Mouse (Mus musculus) frontal cortex, adult (tissue): ENCODE measurements around the gene Tbck.

Experiments used
- ATAC-seq: cut with Nextera tagmentation; 2 replicates; pipeline ENCODE4 v1.9.2; 2017; ENCODE audit warnings: mild to moderate bottlenecking, moderate library complexity, mixed read lengths; ENCODE audit not compliant: low TSS enrichment

Gene Tbck

DNA sequence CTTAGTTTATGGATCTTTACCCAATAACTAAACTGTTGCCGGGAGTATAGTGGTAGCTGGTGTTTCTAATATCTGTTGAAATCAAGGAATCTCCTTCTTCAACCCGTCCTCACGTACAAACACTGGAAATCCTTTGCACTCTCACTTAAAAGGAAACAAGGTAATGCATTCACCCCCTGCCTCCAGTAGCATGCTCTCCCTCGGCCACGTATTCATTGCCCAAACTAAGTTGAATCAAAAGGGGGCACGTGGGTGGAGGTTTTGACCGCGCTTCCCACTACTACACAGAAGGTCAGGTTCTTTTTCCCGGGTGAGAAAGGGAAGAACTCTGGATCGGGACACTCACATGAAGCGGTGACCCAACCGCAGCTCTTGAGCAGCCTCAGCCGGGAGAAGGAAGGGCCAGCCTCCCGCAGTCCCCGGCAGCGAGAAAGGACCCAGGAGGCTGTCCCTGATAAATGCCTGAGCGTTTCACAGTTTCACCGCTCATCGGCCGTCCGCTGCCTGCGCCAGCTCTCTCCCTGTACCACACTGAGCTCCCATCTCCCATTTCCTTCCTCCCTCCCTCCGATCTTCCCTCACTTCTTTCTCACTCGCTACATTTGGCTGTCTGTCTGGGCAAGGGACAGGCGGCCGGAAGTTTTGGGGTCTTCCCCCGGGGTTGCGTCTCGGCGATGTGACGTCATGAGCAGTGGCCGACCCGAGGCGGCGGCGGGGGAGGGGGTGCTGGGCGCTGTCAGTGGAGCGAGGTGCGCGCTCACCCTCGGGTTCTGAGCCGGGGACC, at the start of gene Tbck:
Gene Tbck (plus strand): TSS at position 698 of the 784 bp plus-strand sequence.
- peak; percentile 97 for ATAC-seq

DNA sequence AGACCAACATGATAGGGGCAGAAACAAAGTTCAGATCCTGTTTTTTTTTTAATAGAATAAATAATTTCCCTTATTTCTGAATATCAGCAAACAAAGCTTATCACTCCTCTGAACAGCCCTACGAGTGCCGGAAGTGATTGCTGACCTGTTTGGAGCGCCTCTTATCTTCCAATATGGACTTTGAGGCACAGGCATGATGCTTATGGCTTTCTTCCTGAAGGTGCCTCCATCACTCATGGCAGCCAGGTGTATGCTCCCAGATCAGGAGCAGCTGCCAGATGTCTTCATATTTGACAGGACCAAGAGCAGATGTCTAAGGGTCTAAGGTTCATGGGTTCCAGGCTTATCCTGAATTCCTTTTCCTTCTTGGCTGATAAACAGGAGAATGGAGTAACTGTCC, 46.9 kb upstream of the Tbck start:
- no peak for ATAC-seq

DNA sequence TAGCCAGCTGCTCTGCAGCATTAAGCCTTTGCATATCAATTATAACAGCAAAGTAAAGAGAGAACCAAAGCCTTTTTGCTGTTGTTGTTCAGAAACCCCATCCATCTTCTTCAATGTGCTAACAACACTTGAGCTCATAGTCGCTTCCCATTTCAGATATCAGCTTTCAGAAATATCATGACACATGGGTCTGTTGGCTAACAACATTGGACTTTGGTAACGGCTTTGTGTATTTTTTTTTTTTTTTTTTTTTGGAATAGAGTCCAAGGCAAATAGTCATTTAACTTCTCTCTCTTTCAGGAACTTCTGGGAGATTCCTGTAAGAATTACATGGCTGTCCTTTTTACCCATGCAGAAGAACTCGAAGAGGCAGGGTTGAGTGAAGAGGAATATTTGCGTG, 39.9 kb upstream of the Tbck start:
- ATAC-seq = no peak

DNA sequence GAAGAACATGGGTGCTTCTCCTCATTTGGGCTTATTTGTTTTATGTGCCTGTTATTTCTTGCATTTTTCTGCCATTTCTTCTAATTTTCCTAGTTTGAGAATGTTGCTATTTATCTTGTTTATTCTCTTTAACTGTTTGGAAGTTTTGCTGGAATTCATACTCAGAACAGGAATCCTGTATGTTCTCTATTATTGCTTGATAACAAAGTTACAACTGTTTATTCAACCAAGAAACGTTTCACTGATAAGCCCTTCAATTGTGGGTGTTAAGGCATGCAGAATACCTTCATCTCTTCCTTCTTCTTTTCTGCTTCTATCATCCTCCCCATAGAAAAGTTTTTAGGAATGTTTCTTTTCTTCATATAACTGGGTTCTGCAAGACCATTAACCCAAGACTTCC, 37.1 kb upstream of the Tbck start:
- ATAC-seq = no peak

DNA sequence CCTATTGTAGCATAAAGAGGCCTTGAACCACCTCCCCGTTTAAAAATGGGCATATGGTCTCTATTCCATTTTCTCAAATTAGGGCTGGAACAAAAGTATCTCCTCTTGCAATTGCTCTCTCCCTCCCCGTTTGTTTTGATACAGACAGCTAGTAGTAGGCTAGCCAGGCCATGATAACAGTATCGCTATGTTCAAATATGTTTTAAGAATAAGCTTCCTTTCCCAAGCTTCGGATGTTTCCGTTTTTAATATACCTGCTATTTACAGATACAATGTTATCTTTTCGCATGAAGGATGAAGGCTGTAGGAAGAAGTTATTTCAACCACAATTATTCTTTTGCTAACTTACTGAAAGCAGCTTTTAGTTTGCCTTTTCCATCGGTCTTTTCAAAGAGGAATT, 34.6 kb upstream of the Tbck start:
- no peak for ATAC-seq

DNA sequence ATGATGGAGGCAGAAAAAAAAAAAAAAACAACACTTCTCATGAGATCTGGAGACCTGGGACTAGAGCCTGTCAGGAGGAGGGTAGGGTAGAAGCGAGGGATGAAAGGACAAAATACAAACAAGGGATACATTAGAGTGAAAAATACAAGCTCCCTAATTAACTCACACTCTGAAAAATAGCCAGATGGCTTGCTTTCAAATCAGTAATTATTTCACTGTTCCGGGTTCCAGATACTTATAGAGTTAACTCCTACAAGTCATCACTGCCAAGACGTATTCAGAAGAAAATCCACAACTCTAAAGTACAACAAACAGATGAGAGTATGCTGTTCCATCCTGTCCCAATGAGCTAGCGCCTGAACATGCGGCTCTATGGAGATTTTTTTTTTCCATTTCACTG, 33.8 kb upstream of the Tbck start:
- ATAC-seq = no peak

DNA sequence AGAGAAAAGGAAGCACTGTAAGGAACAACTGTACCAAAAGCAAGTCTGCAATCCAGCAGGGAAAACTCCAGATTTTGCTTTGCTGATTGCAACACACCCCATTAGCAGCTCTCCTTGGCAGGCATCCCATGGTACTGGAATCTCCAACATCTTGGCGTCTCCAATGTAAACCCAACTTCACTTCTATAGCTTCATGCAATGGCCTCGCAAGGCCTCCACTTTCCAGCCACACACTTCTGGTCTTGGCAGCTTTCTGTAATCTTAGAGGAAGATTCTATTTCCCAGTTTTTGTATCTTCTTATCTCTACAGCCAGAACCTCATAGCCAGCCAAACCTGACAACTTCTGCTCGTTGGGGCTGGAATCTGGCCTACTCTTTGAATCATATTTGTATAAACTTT, 32.2 kb upstream of the Tbck start:
- peak; percentile 65; the same call in 1 of the 2 replicates for ATAC-seq

DNA sequence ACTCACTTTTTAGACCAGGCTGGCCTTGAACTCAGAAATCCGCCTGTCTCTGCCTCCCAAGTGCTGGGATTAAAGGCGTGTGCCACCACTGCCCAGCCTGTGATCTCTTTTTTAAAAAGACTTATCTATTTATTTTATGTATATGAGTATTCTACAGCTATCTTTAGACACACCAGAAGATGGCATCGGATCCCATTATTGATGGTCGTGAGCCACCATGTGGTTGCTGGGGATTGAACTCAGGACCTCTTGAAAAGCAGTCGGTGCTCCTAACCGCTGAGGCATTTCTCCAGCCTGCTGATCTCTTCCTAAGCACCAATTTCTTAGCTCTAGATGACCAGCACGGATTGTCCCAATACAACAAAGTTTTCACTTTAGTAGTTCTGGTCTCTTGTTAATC, 30.0 kb upstream of the Tbck start:
- no peak for ATAC-seq

DNA sequence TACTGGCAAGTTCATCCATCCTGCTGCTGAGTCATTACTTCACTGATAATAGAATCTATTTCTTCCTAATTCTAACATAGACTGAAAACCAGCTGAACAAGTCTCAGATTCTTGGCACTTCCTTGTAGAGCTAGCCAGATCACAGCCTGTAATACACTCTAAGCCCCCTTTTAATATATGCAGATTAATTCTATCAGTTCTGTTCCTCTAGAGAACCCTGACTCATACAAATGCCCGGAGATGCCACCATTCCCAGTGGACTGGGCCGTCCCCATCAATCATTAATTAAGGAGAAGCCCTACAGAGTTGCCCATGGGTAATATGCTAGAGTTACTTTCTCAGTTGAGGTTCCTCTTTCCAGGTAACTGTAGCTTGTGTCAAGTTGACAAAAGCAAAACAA, 28.0 kb upstream of the Tbck start:
- ATAC-seq = no peak

DNA sequence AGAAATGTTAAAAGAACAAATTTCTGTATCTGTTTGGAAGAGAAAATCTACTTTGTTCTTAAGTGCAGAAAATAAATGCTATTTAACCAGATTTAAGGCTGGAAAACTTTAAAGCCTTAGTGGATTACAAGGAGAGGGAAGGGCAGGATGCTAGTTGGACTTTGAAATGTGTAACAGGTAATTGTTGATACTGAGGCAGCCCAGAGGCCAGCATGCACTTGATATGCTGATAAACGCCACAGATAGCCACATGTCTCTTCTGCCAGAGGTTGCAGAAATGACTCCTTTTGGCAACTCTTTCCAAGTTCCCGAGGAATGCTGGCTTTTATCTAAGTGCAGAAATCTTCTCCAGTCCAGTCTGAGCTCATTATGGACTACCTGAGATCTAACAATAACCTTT, 6.5 kb upstream of the Tbck start:
- ATAC-seq = no peak

DNA sequence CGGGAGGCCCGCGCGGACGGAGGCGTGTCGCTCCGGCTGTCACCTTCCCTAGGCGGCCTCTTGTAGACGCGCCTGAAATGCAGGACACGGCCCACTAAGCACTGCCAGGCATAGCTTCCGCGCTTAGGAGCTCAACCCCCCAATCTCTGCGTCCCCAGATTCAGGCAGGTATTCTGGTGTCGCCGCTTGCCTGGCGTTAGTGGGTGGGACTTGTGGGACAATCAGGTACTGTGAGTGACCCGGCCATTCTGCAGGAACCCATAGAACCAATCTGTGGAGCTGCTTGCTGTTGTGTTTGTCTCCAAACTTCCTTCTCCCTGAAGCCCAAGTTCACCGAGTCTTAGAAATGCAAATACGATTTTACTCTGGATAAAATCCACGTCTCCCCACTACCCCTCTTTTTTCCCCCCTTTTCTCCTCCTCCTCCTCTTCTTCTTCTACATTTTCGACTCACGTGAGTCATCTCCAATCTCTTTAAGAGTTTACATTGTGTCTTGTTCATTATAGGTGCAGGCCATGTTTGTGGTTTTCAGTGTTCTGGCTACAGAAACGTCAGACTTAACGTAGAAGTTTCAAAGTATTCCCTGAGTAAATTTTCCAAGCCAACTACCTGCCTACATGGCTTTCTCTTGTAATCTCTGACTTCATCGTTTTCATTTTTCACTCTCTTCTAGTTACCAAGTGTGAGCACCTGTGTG, 436 bp downstream of the Tbck start, which contains the start of gene Aimp1:
Gene Aimp1 (minus strand): TSS at position 140 of the 698 bp plus-strand sequence.
- no peak; the same call in 1 of the 2 replicates for ATAC-seq

DNA sequence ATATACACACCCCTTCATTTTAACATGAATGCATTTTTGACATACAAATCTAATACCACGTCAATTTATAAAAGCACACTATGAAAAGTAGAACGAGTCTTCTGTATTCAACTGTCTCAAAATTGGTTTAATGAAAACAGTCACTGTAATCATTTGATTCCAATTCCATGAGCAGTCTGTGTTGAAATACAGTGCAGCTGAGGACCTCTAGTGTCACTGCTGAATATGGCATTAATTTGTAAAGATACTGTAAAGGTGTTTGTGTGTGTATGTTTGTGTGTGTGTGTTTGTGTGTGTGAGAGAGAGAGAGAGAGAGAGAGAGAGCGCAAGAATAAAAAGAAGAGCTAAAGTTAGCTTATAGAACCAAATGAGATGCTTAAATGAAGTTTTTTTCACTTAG, 17.4 kb downstream of the Tbck start:
- ATAC-seq = peak; percentile 86

DNA sequence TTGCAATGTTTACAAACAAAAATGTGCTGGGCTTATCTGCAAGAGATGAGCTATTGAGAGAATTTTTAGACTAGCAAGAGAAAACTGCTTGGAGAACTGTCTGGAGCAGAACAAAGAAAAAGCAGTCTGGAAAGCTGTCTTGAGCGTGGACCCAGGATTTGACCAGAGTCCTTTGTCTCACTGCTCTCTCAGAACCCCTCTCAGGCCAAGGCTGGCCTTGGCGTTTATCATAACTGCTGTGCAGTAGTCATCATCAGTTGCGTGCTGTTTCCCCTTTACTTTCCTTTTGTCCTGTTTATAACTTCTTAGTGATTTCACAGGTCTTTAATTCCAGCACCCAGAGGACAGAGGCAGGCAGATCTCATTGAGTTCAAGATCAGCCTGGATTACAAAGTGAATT, 20.3 kb downstream of the Tbck start:
- no peak for ATAC-seq

DNA sequence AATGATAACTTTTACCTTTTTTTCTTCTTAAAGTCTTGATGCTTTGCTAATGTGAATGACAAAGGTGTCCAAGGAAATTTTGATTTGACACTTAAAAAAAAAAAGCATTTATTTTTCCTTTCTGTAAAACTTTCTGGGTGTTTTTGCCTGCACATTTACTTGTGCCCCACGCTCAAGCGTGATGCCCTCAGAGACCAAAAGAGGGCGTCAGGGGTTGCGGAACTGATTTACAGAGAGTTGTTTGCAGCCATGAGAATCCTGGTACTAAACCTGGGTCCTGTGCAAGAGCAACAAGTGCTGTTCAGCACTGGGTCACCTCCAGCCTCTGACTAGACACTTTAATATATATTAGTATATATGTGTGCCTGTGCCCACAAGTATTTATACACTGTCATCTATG, 23.0 kb downstream of the Tbck start:
- ATAC-seq = no peak

DNA sequence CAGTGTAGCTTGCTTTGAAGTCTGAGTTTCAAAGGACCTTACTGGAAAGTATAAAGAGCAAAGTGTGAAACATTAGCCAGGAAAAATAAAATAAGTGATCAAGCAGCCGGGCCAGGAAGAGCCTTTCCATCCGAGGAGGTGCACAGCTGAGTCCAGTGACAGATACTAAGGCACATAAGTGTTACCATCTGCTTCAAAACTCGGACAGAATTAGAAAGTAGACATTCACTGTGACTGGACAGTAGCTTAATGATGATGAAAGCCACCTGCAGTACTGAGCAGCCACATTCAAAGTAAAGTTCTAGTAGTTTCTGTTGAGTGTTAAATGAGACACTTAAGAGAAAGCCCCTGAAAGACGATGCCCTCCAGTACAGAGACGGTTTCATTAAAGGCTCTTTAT, 30.0 kb downstream of the Tbck start:
- ATAC-seq = no peak

DNA sequence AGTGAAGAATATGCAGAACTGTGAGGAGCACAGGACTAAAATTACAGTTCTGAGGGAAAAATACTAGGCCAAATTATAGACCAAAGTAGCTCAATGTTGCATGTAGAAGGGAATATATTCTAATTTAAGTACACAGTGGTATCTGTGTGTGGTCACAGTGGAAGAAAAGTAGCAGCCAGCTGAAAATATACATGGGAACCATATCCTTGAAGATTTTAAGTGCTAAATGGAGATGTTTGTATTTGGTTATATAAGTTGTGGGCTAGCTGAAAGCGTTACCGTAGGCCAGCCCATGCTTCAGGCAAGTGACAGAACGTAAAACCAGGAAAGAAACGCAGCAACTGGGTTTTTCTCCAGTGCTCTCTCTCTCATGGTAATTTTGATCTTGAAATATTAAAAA, 33.4 kb downstream of the Tbck start:
- ATAC-seq = peak; percentile 92

DNA sequence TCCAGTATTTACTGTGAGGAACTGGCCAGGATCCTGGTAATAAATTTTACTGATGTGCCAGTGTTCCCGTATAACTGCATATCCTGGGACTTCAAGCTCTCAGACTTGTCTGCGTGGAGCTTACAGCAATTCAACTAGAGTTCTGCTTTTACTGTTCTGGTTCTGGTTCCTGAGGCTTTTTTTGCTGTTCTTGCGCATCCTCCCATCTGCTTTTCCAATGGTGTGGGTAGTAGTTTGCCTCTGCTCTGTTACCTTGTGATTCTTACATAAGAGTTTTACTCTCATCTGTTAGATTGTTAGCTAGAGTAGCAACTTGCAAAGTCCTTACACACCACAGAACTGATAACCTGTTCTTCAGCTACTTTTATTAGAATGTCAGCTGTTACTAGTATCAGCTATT, 40.4 kb downstream of the Tbck start:
- peak; percentile 98 for ATAC-seq

DNA sequence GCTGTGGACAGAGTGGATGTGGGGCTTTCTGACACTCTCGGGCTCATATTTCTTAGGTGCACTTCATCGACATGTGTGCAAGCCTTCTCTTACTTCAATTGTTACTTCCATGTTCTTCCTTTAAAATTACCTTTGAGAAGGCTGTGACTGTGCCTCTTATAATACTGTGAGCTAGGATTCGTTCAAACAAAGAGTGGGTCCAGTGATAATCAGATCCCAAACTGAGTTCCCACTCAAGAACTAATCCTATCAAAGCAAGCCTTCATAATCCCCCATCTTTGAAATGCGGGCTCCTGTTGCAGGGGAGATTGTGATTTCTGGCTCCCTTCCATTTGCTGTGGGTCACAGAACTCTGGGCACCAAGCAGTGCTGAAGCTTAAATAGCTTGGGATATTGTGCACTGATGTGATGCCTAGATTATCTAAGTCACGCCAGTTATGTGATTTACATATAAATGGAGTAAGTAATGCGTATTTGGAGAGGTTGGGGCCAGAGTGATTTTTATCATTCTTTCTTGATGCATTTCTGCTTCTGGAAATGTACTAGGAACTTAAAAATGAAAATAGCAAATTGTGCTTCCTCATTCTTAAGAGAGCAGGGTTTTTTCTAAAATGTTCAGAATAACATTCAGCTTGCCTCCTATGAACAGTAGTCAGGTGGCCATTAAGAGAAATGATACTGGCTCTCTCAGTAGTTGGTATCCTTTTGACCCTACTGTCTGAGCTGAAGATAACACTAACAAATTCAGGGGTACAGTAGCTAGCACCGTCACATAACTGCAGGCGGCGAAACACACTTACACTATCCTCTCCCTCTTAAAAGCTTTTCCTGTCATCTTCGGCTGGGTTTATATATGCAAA, 60.6 kb downstream of the Tbck start:
- ATAC-seq = no peak

DNA sequence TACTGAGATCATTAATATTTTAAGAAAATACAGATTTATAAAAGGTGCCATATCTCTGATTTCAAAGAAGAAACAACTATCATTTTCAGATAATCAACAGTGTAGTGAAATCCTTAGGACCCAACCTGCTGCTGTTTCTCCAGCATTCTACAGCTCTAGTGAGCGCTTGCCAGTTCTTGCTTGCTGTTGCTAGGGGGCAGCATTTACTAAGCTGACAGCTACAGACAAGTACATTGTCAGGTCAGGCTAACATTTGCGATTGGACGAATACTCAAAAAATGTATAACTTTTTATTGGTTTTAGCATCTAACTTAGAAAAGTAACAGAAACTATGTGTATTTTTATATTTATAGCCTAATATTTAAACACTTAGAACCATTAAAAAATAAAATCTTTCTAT, 63.1 kb downstream of the Tbck start:
- peak; percentile 93 for ATAC-seq

DNA sequence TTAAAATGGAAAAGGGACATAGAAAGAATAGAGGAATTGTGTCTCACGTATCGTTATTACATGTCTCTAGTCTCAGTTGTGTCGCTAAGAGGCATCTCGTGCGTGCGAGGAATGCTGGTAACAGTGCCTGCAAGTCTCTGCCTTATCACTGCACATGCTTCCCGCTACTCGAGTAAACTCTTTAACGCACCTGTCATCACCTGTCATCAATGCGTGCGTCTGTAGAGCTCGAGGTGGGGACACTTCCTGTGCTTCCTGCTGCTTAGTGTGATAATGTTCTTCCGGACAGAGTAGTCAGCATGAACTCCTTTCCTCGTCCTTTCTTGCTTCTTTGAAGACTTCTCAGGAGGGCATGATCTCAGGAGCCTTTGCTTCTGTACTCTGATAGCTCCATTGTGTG, 63.8 kb downstream of the Tbck start:
- no peak for ATAC-seq

DNA sequence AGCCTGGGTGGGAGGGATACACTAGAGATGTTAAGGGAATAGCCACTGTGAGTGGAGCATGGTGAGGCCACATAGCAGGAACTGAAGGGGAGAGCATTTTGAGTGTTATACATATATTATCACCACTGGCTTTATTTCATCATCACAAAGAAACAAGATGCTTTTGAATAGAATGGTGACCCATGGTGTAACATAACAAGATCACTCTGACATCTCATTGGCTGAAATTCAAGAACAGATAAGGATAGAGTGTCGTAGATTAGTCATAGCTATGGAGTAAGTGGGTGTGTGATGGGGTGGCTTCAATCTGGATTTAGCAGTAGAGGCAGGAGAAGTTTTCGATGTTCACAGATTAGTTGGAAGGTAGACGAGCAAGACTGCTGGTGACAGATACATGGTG, 64.8 kb downstream of the Tbck start:
- ATAC-seq = peak; percentile 76

DNA sequence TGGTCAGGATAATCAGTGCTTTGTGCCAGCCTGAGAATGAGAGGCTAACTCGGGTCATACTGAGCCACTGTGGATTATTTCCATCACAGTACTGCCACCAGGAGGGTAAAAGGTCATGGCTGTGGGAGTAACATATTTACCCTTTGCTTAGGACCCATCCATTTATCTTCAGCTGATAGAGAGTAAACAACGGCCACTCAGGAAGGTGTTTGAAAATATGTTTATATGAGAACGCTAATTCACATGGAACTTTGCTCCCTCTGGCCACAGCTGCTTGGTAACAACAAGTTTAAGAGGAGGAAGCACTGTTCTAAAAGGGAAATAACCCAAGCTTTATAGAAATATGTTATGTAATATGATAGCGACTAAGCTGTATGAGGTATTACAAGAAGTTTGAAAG, 68.8 kb downstream of the Tbck start:
- ATAC-seq = no peak

DNA sequence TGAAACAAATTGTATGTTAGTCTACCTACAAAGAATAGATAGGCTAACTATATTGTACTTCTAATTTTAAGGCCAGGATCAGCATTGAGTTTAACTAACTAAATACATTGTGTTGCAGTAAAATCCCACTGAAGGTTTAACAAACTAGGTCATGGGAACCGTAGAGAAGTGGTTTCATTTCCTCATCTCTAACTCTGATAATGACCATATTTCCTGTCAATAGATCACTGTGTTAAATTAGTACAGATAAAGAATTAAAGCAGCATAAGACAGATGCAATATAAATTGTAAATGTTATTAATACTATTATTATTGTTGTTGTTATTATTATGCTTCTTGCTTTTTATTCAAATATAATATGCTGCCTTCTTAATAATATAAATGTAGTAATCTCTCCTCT, 72.3 kb downstream of the Tbck start:
- no peak for ATAC-seq
